Mouse (Mus musculus) stomach, postnatal 0 days (tissue): ENCODE data around the gene Tmem260. TPM values are rescaled to one million over a fixed set of nuclear protein-coding genes. Genes with fewer than 3 reads are reported as not detected.

Source experiments
- ATAC-seq: fragments of 200-750 bp; cut with Nextera tagmentation; 2 replicates; pipeline ENCODE4 v1.8.0; 2017; ENCODE audit not compliant: low FRiP score, low TSS enrichment
- DNase-seq: peaks from one replicate; pipeline ENCODE4 v3.0.0-alpha.2; 2016; ENCODE audit warnings: low spot score
- H3K27ac ChIP-seq: fragments of 300-500 bp; sonication (generic); replicated peaks from 2 replicates; pipeline ENCODE4 v1.5.1; 2014; ENCODE audit warnings: mild to moderate bottlenecking, control low read depth
- H3K27me3 ChIP-seq: fragments of 300-500 bp; sonication (generic); 2 replicates; pipeline ENCODE4 v1.6.1; 2014; ENCODE audit warnings: low read length; ENCODE audit not compliant: control insufficient read depth, insufficient read depth
- H3K36me3 ChIP-seq: fragments of 300-500 bp; sonication (generic); 2 replicates; pipeline ENCODE4 v1.6.1; 2014; ENCODE audit warnings: low read length, mixed read lengths; ENCODE audit not compliant: control insufficient read depth, insufficient read depth
- H3K4me1 ChIP-seq: fragments of 300-500 bp; sonication (generic); replicated peaks from 2 replicates; pipeline ENCODE4 v1.6.1; 2014; ENCODE audit warnings: antibody characterized with exemption; ENCODE audit not compliant: control insufficient read depth, insufficient read depth
- H3K4me2 ChIP-seq: fragments of 300-500 bp; sonication (generic); replicated peaks from 2 replicates; pipeline ENCODE4 v1.6.1; 2014; ENCODE audit warnings: low read depth, mild to moderate bottlenecking, control low read depth, moderate library complexity
- H3K4me3 ChIP-seq: fragments of 300-500 bp; sonication (generic); 2 replicates; pipeline ENCODE4 v1.5.1; 2014; ENCODE audit warnings: low read depth, low read length, control low read depth
- H3K9ac ChIP-seq: fragments of 300-500 bp; sonication (generic); 2 replicates; pipeline ENCODE4 v1.6.1; 2014; ENCODE audit warnings: mild to moderate bottlenecking, low read length, control low read depth, mixed read lengths
- H3K9me3 ChIP-seq: fragments of 300-500 bp; sonication (generic); 2 replicates; pipeline ENCODE4 v1.6.1; 2016; ENCODE audit warnings: low read length; ENCODE audit not compliant: control insufficient read depth
- CTCF ChIP-seq: IDR thresholded peaks from 2 replicates; pipeline ENCODE4 v1.5.1; 2016; ENCODE audit warnings: antibody characterized with exemption, low read depth, mild to moderate bottlenecking, moderate library complexity
- EP300 ChIP-seq: optimal IDR thresholded peaks from 2 replicates; pipeline ENCODE3; 2016; ENCODE audit warnings: antibody characterized with exemption
- WGBS: fragments of 180-500 bp; shearing (Covaris S2); extraction: QIAGEN DNeasy Blood & Tissue Kit; methylation state at CpG from one replicate; pipeline ENCODE4 v1.1.7; 2014; 5-methylcytosine and 5-hydroxymethylcytosine counted together
- polyA plus RNA-seq: library from polyadenylated mRNA; unstranded; fragments of >200 nt; fragmentation: Nextera tagmentation; extraction: Ambion mirVana; gene quantifications from 2 replicates; pipeline ENCODE4 v1.2.1, GENCODE M21; 2015

Gene Tmem260
- polyA plus RNA-seq, 1 experiment from 2014 or later = 6.8 TPM

- no peak for DNase-seq
- 66% methylated on average over 5 of the region's 5 CpGs for WGBS
- no peak for TF ChIP-seq EP300
- TF ChIP-seq CTCF = no peak
- Histone ChIP-seq H3K4me3 (no peak overlapping the region), H3K4me1 (no peaks in the 10 kb centered on the region), H3K4me2 (no peak overlapping the region), H3K27ac (no peak overlapping the region), H3K36me3 (no peaks in the 10 kb centered on the region), H3K27me3 (no peaks in the 10 kb centered on the region), H3K9ac (no peak overlapping the region), H3K9me3 (no peaks in the 10 kb centered on the region)
- no peak for ATAC-seq
Observed at GRCm38 (mm10) chr14:48453411-48453810, 7.5 kb downstream of the Tmem260 start.

- DNase-seq (no peak), ATAC-seq (no peak)
- H3K4me1 ChIP-seq = no peaks in the 10 kb centered on the region
- H3K9ac ChIP-seq = no peak overlapping the region
- H3K36me3 ChIP-seq = peaks cover 6% of the 10 kb centered on the region; the same call in 1 of the 2 replicates
- no peak overlapping the region for H3K27ac ChIP-seq
- no peaks in the 10 kb centered on the region for H3K27me3 ChIP-seq
- 81% methylated on average over 12 of the region's 12 CpGs for WGBS
- H3K4me3 ChIP-seq = no peak overlapping the region
- no peak for TF ChIP-seq EP300
- TF ChIP-seq CTCF = no peak
- no peak overlapping the region for H3K4me2 ChIP-seq
- H3K9me3 ChIP-seq = no peaks in the 10 kb centered on the region
Observed at GRCm38 (mm10) chr14:48456305-48457092, 10.6 kb downstream of the Tmem260 start.

- TF ChIP-seq CTCF (no peak), EP300 (no peak)
- Histone ChIP-seq H3K36me3 (peaks cover 6% of the 10 kb centered on the region; the same call in 1 of the 2 replicates), H3K4me3 (no peak overlapping the region), H3K9ac (no peak overlapping the region), H3K4me2 (no peak overlapping the region), H3K4me1 (no peaks in the 10 kb centered on the region), H3K27ac (no peak overlapping the region), H3K27me3 (no peaks in the 10 kb centered on the region), H3K9me3 (no peaks in the 10 kb centered on the region)
- 88% methylated on average over 16 of the region's 16 CpGs for WGBS
- no peak for ATAC-seq
- DNase-seq = no peak
Observed at GRCm38 (mm10) chr14:48457288-48457938, 11.5 kb downstream of the Tmem260 start.

GRCm38 (mm10) chr14:48458901-48459300, 13.0 kb downstream of the Tmem260 start:
- no peak for TF ChIP-seq CTCF
- TF ChIP-seq EP300 = no peak
- 87% methylated on average over 9 of the region's 9 CpGs for WGBS
- no peak overlapping the region for H3K4me2 ChIP-seq

GRCm38 (mm10) chr14:48468339-48468738, 22.4 kb downstream of the Tmem260 start:
- no peaks in the 10 kb centered on the region for H3K9me3 ChIP-seq
- no peak overlapping the region for H3K4me2 ChIP-seq
- H3K27ac ChIP-seq = no peak overlapping the region
- DNase-seq = no peak
- H3K27me3 ChIP-seq = no peaks in the 10 kb centered on the region
- no peaks in the 10 kb centered on the region for H3K4me1 ChIP-seq
- H3K9ac ChIP-seq = no peak overlapping the region
- WGBS = 90% methylated on average over 7 of the region's 7 CpGs
- no peak for ATAC-seq
- H3K36me3 ChIP-seq = no peaks in the 10 kb centered on the region
- TF ChIP-seq CTCF (no peak), EP300 (no peak)
- H3K4me3 ChIP-seq = no peak overlapping the region

More at GRCm38 (mm10) chr14:48458901-48459300, 13.0 kb downstream of the Tmem260 start:
- Histone ChIP-seq H3K4me3 (no peak overlapping the region), H3K4me1 (no peaks in the 10 kb centered on the region), H3K36me3 (peaks cover 6% of the 10 kb centered on the region; the same call in 1 of the 2 replicates), H3K27me3 (no peaks in the 10 kb centered on the region), H3K27ac (no peak overlapping the region), H3K9ac (no peak overlapping the region), H3K9me3 (no peaks in the 10 kb centered on the region)
- DNase-seq = no peak
- no peak for ATAC-seq
